Mouse (Mus musculus): ENCODE results near the gene Il9r. TPM values are rescaled to one million over a fixed set of nuclear protein-coding genes. Genes with fewer than 3 reads are reported as not detected.

The Il9r gene
- total RNA-seq, 2 experiments from 2014 or later = not detected

DNA sequence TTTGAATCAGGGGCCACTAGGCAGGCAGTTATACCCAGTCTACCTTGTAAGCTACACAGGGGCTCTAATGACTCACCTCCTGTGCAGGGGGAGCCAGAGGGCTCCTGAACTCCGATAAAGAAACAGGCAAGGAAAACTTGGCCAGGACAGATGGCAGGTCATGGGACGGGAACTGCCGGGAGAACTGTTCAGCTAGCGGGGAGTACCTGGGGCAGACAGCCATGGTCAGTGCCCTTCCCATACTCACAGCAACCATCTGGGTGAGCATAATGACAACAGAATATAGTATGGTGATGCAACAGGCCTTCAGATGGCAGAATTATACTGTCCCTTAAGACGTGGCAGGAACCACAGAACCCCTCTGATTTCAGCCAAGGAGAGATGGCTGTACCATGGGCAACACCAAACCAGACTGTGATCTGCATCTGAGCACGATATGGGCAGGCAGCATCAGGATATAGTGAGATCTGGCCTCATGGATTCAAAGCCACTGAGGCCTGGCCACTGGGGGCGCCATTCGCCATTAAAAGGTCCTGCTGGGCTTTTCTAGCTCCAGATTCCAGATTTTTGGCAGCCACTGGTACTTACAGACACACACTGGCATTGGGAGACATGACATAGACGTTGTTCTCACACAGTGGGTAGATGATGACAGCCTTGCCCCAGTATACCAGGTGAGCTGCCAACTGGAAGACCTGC lies 36.8 kb upstream of the Il9r start:
- peak overlapping the region; percentile 81; the same call in 1 of the 2 replicates for H3K27ac ChIP-seq
- DNase-seq (ENCODE audit: extremely low spot score in 1 of 2, low spot score in 2 of 2) = no peak
- TF ChIP-seq CTCF (IDR thresholded peaks at IDR 0.05) = peak; percentile 72
- intact Hi-C loops (cut with DNase I) = no loop called here
- no peak overlapping the region for H3K4me3 ChIP-seq

DNA sequence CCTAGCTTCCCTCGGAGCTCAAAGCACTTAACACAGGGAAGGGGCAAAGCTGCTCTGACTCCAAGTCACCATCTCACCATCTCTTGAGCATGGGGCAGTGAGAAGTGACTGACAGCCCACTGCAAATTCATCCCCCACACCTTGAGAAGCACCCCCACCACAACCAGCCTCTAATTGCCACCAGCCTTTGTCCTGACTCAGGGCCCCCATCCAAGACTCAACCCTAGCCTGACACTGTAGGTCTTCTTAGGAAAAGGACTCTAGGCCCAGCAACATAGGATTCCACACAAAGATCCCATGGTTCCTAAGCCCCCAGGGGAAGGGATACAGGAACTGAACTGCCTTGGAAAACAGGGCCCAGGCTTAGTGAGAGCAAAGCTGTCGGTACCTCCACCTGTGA lies 36.1 kb upstream of the Il9r start:
- no peak for TF ChIP-seq CTCF (IDR thresholded peaks at IDR 0.05)
- no peak overlapping the region for H3K4me3 ChIP-seq
- intact Hi-C loops (cut with DNase I) = no loop called here
- peak overlapping the region; percentile 73 for H3K27ac ChIP-seq
- DNase-seq (ENCODE audit: extremely low spot score in 1 of 2, low spot score in 2 of 2) = peak in 1 of 2 experiments; percentile 9

DNA sequence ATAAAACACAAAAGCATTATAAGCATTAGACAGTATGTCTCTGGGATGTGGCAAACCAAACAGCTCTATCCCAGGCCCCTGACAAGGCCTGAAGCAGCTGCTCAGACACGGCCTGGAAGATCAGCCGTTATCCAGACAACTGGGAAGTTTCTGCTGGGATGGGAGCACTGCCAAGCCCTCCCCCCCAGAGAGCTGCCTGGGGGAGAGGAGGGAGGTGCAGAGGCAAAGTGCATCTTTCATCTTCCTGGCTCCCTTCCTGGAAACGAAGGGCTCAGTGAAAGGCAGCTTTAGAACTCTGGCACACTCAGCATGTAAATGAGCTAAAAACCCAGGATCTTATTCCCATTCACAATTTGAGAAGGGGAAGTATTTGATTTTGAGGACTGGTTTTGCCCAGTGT lies 35.6 kb upstream of the Il9r start:
- DNase-seq (ENCODE audit: extremely low spot score in 1 of 2, low spot score in 2 of 2) = peak; percentile 57 to 65
- TF ChIP-seq CTCF (IDR thresholded peaks at IDR 0.05) = no peak
- Histone ChIP-seq H3K4me3 (no peak overlapping the region), H3K27ac (peak overlapping the region; percentile 73)
- intact Hi-C loops (cut with DNase I) = no loop called here

DNA sequence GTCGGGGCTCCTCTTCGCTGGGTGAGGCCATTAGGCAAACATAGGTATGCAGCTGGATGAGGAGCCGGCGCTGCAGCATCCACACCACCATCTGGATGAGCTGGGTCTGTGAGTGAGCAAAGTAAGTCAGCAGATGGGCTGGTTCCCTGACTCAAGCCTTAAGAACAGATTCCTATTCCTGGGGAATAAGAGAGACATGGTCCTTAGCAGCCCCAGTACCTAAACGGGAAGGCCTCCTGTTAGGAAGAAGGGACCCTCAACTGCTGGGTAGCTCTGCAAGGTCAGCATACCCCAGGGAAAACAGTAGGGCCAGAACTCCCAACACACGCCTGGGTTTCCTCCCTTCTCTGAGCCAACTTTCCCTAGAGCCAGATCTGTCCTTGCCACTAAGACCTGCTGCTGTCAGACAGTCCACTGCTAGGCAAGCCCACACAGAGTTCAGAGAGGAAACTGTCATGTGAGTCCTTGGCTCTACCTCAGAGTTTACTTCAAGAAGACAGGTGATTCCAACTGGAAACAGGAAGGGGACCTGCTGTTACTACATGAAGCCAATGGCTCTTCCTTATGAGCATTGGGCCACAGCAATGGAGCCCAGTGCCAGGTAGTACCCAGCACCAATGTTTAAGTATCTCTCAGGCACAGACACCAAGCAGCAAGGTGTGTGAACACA lies 34.9 kb upstream of the Il9r start:
- no peak for TF ChIP-seq CTCF (IDR thresholded peaks at IDR 0.05)
- DNase-seq (ENCODE audit: extremely low spot score in 1 of 2, low spot score in 2 of 2) = no peak
- intact Hi-C loops (cut with DNase I) = no loop called here
- Histone ChIP-seq H3K4me3 (no peak overlapping the region), H3K27ac (peak overlapping the region; percentile 73)

DNA sequence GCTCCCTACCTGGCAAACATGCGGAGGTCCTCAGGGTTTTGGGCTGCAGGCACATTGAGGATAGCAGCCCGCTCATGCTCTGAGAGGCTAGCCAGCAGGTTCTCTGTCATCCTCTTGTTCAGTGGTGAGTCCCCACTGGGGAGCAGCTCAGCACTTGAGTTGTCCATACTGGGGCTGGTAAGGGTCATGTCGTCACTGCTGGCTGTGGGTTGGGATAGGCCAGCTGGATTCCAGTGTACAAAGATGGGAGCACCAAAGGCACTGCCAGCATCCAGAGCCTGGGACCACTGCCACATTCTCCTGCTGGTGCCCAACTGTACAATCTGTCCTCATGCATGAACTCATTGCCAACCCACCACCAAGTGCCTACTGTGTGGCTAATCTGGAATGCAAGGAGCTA lies 33.8 kb upstream of the Il9r start:
- Histone ChIP-seq H3K27ac (peak overlapping the region; percentile 24; the same call in 1 of the 2 replicates), H3K4me3 (no peak overlapping the region)
- intact Hi-C loops (cut with DNase I) = no loop called here
- no peak for TF ChIP-seq CTCF (IDR thresholded peaks at IDR 0.05)
- no peak for DNase-seq (ENCODE audit: extremely low spot score in 1 of 2, low spot score in 2 of 2)

DNA sequence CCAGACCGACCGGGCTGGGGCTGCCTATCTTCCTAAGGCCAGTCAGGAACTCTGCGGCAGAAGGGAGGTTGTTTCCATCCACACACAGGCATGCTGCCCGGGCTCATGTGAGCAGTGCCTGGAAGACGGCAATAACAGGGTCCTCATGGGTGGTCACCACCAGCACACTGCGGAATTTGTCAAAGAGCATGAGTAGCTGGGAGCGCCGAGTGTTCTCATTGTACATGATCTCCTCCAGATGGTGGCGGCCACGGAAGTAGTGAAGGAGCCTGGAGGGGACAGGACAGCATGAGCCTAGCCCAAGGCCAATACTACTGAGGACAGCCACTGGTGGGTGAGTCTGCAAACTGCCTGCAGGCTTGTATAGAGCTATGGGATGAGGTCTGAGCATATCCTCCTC lies 32.8 kb upstream of the Il9r start:
- TF ChIP-seq CTCF (IDR thresholded peaks at IDR 0.05) = no peak
- Histone ChIP-seq H3K4me3 (no peak overlapping the region), H3K27ac (no peak overlapping the region)
- DNase-seq (ENCODE audit: extremely low spot score in 1 of 2, low spot score in 2 of 2) = no peak
- intact Hi-C loops (cut with DNase I) = no loop called here

DNA sequence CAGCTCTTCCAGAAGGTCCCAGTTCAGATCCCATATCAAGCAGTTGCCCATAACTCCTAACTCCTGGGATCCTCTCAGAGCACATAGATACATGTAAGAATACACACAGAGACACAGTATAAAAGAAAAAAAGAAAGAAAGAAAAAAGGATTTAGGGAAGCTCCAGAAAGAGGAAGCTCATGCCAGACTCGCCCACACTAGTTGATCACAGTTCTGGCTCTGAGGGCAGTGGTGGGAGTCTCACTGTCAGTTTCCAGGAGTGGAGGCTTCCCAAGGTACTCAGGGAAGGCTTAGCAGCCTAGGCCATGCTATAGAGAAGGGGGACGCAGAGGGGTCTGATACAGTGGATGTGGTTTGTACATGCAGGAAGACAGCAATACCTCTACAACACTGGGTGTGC lies 31.0 kb upstream of the Il9r start:
- intact Hi-C loops (cut with DNase I) = no loop called here
- Histone ChIP-seq H3K27ac (peak overlapping the region; percentile 73), H3K4me3 (no peak overlapping the region)
- TF ChIP-seq CTCF (IDR thresholded peaks at IDR 0.05) = no peak
- DNase-seq (ENCODE audit: extremely low spot score in 1 of 2, low spot score in 2 of 2) = no peak

DNA sequence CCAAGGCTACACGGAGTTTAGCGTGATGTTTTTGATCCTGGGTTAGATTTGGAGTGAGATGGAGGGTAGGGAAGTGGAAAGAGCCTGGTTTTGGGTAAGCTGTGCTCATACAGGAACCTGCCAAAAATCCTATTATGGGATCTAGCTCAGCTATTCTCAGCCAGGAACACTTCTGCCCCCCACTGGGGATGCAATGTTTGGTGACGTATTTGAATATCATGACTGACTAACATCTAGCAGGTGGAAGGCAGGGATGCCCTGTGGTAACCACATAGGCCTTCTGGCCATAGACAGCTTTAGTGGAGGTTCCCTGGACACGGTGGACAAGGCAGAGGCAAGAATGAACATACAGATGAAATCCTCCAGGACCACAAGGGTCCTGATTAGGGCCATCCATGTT lies 30.1 kb upstream of the Il9r start:
- TF ChIP-seq CTCF (IDR thresholded peaks at IDR 0.05) = peak; percentile 41
- peak in 1 of 2 experiments; percentile 59 for DNase-seq (ENCODE audit: extremely low spot score in 1 of 2, low spot score in 2 of 2)

DNA sequence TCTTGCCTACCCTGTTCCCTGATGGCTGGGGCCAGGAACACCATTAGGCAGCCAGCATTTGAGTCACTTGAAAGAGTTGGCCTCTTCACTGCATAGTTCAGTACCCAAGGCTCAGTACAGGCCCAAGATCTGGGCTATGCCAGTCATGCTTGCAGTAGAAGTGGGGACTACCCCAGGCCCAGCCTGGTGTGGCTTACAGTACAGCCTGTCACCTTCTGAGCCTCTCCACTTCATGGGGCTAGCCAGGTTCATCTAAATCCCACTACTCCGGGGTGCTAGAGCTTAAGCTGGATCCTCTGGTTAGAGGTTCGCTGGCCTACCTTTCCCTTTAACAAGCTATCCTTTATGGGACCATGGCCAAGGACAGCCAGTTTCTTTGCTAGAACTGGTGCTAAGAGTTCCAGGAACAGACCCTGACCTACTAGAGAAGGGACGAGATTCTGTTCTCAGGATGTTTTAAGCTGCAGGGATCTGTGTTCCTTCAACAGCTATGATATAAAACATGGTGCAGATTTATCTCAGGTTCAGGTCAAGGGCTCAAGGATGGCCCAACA lies 28.3 kb upstream of the Il9r start:
- H3K27ac ChIP-seq = no peak overlapping the region
- no peak for TF ChIP-seq CTCF (IDR thresholded peaks at IDR 0.05)

More for the DNA sequence above, 30.1 kb upstream of the Il9r start:
- intact Hi-C loops (cut with DNase I) = no loop called here
- Histone ChIP-seq H3K27ac (peak overlapping the region; percentile 73), H3K4me3 (no peak overlapping the region)

DNA sequence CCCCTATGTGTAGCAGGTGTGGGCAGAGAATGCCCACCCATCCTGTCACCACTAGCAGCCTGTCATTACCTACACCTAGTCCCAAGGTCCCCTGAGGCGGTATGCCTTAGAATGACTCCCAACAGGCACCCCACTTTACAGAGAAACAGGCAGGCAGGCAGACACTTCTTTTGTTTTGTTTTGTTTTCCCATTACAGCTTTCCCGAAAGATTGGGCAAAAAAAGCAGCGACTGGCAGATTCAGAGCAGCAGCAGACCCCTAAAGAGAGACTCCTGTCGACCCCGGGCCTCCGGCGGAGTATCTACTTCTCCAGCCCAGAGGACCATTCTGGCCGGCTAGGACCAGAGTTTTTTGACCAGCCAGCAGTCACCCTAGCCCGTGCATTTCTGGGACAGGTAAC lies 27.5 kb upstream of the Il9r start:
- TF ChIP-seq CTCF (IDR thresholded peaks at IDR 0.05) = no peak
- H3K27ac ChIP-seq = peak overlapping the region; percentile 93

More for the DNA sequence above, 28.3 kb upstream of the Il9r start:
- no peak for DNase-seq (ENCODE audit: extremely low spot score in 1 of 2, low spot score in 2 of 2)
- intact Hi-C loops (cut with DNase I) = no loop called here
- no peak overlapping the region for H3K4me3 ChIP-seq

DNA sequence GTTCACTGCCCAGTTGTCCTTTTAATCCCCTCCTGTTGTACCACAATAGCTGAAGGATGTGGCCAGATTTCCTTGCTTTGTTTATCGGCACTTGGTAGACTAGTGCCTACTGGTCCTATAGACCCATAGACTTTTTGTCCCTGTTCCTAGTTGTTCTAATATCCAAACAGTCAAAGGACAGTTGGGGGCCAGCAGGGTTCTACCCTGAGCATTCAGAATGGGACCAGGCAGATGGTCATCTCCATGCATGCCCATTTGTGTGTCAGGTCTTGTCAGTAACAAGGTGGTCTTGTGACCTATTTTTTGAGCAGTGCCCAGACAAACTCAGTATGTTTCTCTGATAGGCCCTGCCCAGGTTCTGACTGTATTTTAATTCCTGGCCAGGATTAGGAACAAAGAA lies 27.0 kb upstream of the Il9r start:
- H3K27ac ChIP-seq = peak overlapping the region; percentile 93
- no peak for DNase-seq (ENCODE audit: extremely low spot score in 1 of 2, low spot score in 2 of 2)
- H3K4me3 ChIP-seq = peak overlapping the region; percentile 81
- intact Hi-C loops (cut with DNase I) = no loop called here
- no peak for TF ChIP-seq CTCF (IDR thresholded peaks at IDR 0.05)

More for the DNA sequence above, 27.5 kb upstream of the Il9r start:
- intact Hi-C loops (cut with DNase I) = no loop called here
- no peak for DNase-seq (ENCODE audit: extremely low spot score in 1 of 2, low spot score in 2 of 2)
- no peak overlapping the region for H3K4me3 ChIP-seq

DNA sequence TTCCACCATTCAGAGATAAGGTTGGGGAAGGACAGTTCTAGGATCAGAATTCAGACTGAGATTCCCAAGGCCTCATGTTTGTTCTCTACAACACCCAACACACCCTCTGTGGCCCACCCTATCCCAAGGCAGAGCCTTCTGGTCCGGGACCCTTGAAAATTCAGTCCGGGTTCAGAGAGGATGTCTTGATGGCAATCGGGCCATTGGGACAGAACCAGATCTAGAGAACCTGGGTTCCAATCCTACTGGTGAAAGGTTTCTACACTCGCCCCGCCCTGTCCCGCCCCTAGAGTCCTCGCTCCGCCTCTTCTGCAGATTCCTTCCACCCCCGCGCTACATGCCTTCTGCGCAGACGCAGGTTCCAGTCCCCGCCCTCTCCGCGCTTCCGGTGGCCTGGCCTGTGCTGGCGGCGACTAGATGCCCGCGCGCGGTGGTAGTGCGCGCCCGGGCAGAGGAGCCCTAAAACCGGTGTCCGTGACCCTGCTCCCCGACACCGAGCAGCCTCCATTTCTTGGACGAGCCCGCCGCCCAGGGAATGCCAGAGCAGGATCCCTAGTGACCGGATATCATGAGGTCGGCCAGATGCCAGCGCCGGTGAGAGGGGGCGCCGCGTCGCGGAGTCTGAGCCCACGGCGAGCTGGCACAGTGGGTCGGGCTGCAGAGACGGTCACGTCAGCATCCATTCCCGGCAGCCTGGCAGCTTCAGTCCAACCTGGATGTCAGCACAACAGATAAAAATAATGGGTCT lies 26.2 kb upstream of the Il9r start, which contains the start of gene Mpg:
Gene Mpg, plus strand, starts transcription at position 382 of the 748 bp plus-strand sequence.
- intact Hi-C loops (cut with DNase I) = no loop called here
- Histone ChIP-seq H3K4me3 (peak within 1 kb of the TSS; percentile 81), H3K27ac (peak within 1 kb of the TSS; percentile 93)
- DNase-seq (ENCODE audit: extremely low spot score in 1 of 2, low spot score in 2 of 2) = peak; percentile 87 to 88
- peak; percentile 42 for TF ChIP-seq CTCF (IDR thresholded peaks at IDR 0.05)

All from left cerebral cortex, adult 2 months (tissue).